Mouse (Mus musculus) gastrocnemius, postnatal 10 days (tissue): ENCODE results near the gene Itih4. TPM values are rescaled to one million over a fixed set of nuclear protein-coding genes. Genes with fewer than 3 reads are reported as not detected.
A peak's percentile ranks its signal among the peaks of the same experiment; 100 is the strongest.

ENCODE experiments used
- DNase-seq: peaks from one replicate; pipeline ENCODE4 v3.0.0; 2021; ENCODE audit warnings: mixed read lengths
- total RNA-seq, 2 experiments: library from RNA; stranded (reverse); gene quantifications; 2 replicates each; pipeline ENCODE4 v1.2.3; 2021

Itih4 gene
- total RNA-seq, 2 experiments from 2014 or later = 0.31 to 1.0 TPM

DNA sequence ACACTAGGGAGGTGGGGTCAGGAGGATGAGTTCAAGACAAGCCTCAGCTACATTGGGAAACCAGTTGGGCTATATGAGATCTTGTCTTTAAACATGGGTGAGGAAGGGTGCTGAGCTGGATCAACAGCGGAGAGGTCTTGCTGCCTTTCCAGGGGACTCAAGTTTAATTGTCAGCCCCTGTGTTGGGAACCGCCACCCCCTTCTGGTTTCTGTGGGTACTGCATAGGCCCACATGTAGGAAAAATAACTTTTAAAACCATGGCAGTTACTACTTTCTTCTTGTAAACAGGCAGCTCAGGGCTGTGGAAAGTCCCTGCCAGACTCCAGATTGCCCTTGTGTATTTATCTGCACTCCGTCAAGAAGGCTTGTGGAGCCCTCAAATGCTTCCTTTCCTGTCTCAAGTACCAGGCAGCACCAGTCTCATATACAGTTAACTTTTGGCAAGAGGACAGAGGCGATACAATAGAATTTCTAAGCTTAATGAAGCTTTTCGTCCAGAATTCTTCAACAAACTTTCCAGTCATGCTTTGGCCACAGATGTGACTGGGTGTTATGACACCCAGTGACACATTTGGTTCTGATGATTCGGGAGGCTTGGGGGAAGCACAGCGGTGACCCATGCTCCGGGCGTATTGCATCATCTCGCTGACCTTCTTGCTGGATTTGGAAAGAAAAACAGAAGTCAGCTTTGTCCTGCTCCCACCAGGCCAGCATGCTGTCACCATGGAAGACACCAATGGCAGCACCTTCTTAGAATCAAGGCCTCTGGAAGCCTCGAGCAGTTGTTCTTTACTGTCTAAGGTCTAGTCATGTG is 57.8 kb downstream of the Itih4 start:
- peak; percentile 70 for DNase-seq

DNA sequence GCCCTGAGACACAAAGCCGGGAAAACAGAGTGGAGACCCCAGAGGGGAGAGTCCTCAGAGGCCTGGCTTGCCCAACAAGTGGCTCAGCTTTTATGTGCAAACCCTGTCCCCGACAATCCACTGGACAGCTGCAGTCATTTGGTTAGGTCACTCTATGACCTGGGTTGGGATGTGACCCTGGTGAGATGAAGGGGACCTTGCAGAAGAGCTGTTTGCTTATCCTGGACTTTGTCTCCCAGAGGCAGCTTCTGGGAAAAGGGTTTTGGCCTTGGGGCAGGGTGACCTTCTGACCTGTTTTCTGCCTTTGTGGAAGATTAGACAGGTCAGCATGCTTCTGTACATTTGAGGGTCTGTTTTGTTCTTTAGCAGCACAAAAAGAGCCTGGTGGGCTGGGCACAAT is 58.5 kb downstream of the Itih4 start:
- no peak for DNase-seq

DNA sequence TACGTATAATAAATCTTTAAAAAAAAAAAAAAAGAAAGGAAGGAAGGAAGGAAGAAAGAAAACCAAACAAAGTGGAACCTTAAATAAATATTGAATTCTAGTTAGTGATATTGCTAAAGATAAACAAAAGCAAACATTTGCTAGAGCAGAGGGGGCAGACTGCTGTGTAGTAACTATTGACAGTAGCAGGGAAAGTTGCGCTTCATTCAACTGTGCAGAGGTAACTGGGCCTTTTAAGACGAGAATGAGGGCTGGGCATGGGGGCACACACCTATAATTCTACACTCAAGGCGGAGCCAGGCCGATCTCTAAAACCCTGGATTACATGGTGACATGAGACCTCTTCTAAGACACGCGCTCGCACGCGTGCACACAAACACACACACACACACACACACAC is 63.7 kb downstream of the Itih4 start:
- DNase-seq = no peak

DNA sequence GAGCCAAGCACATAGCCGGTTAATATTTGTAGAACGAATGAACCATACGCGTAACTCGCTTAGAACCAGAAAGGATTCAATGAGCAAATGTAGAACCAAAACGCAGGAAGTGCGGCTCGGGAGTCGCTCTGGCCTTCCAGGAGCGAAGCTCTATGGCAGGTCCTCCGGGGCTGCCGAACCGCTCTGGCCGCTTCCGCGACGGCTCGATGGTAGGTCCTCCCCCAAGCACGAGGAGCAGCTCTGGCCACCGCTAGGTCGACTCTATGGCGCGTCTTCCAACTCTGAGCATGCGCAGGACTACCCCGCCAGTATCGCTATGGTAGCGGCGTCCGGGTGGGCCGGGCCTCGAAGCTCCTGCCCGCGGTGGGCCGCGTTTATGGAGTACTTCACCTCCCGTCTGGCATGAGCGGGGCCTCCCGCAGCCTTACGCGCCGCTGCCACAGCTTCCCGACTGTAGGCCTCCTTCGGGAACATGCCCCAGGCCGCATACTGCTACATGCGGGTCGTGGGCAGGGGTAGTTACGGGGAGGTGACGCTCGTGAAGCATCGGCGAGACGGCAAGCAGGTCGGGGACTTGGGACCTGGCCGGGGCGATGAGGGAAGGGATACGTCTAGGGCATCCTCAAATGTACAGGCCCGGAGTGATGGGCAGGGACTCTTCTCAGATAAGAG is 65.0 kb downstream of the Itih4 start, which contains the start of gene Nek4:
Nek4 (plus strand) TSS at position 224 of the 672 bp plus-strand sequence.
- peak; percentile 91 for DNase-seq

Other genes starting within 250 kb of the Itih4 start
- 1 to 10 TPM; 6.4 to 7.3 TPM for gene Rft1, start 232.1 kb upstream of the Itih4 start, total RNA-seq
- 10 to 100 TPM in 1 of 2 experiments, 1 to 10 TPM in 1; 9.7 to 12.7 TPM for gene Sfmbt1, start 171.6 kb upstream of the Itih4 start, total RNA-seq
- gene Tmem110, start 60.9 kb upstream of the Itih4 start, total RNA-seq = 10 to 100 TPM; 10.2 to 15.2 TPM
- gene Mustn1, start 7.3 kb upstream of the Itih4 start, total RNA-seq = 100 to 1,000 TPM in 1 of 2 experiments, 10 to 100 TPM in 1; 91.8 to 112 TPM
- gene Itih3, start 37.3 kb downstream of the Itih4 start, total RNA-seq = under 1 TPM; 0.28 to 0.93 TPM
- gene Itih1, start 56.8 kb downstream of the Itih4 start, total RNA-seq = under 1 TPM in 1 of 2 experiments, not detected in 1; 0.34 TPM
- gene Nek4, start 64.9 kb downstream of the Itih4 start, total RNA-seq = 1 to 10 TPM; 4.6 TPM
- 10 to 100 TPM; 18.0 to 27.4 TPM for gene Glt8d1, start 114.9 kb downstream of the Itih4 start, total RNA-seq
- 100 to 1,000 TPM; 155 to 161 TPM for gene Spcs1, start 115.2 kb downstream of the Itih4 start, total RNA-seq
- 10 to 100 TPM; 58.7 to 70.8 TPM for gene Pbrm1, start 132.7 kb downstream of the Itih4 start, total RNA-seq
- gene Gnl3, start 132.7 kb downstream of the Itih4 start, total RNA-seq = 10 to 100 TPM; 35.5 to 46.5 TPM
- gene Smim4, start 242.5 kb downstream of the Itih4 start, total RNA-seq = 10 to 100 TPM; 39.5 to 43.0 TPM
- gene Nt5dc2, start 244.6 kb downstream of the Itih4 start, total RNA-seq = 10 to 100 TPM; 14.2 to 14.5 TPM